Mouse (Mus musculus) hindbrain, postnatal 0 days (tissue): ENCODE results near the gene Kifc1. TPM values are rescaled to one million over a fixed set of nuclear protein-coding genes. Genes with fewer than 3 reads are reported as not detected.

Experiments
- ATAC-seq: fragments of 200-750 bp; cut with Nextera tagmentation; 2 replicates; pipeline ENCODE4 v1.8.0; 2017; ENCODE audit warnings: mild to moderate bottlenecking, moderate TSS enrichment, moderate library complexity
- DNase-seq: peaks from one replicate; pipeline ENCODE4 v3.0.0-alpha.2; 2015; ENCODE audit warnings: low spot score
- H3K27ac ChIP-seq: fragments of 300-500 bp; sonication (generic); 2 replicates; pipeline ENCODE4 v1.5.1; 2014; ENCODE audit warnings: mild to moderate bottlenecking
- H3K27me3 ChIP-seq: fragments of 300-500 bp; sonication (generic); 2 replicates; pipeline ENCODE4 v1.6.1; 2014; ENCODE audit warnings: low read length, mixed read lengths; ENCODE audit not compliant: insufficient read depth
- H3K36me3 ChIP-seq: fragments of 300-500 bp; sonication (generic); 2 replicates; pipeline ENCODE4 v1.6.1; 2014; ENCODE audit warnings: low read length, mixed read lengths; ENCODE audit not compliant: insufficient read depth
- H3K4me1 ChIP-seq: fragments of 300-500 bp; sonication (generic); 2 replicates; pipeline ENCODE4 v1.6.1; 2014; ENCODE audit warnings: antibody characterized with exemption, low read length, mixed read lengths; ENCODE audit not compliant: insufficient read depth
- H3K4me2 ChIP-seq: fragments of 300-500 bp; sonication (generic); 2 replicates; pipeline ENCODE4 v1.6.1; 2014; ENCODE audit warnings: low read depth, mild to moderate bottlenecking, low read length, moderate library complexity, mixed read lengths
- H3K4me3 ChIP-seq: fragments of 300-500 bp; sonication (generic); 2 replicates; pipeline ENCODE4 v1.5.1; 2014; ENCODE audit warnings: low read length
- H3K9ac ChIP-seq: fragments of 300-500 bp; sonication (generic); replicated peaks from 2 replicates; pipeline ENCODE4 v1.6.1; 2014; ENCODE audit warnings: mild to moderate bottlenecking, low read length, moderate library complexity, mixed read lengths
- H3K9me3 ChIP-seq: fragments of 300-500 bp; sonication (generic); 2 replicates; pipeline ENCODE4 v1.6.1; 2016; ENCODE audit warnings: low read length, mixed read lengths
- CTCF ChIP-seq: IDR thresholded peaks from 2 replicates; pipeline ENCODE4 v1.5.1; 2016; ENCODE audit warnings: antibody characterized with exemption, control low read depth, low read depth
- WGBS: fragments of 180-500 bp; shearing (Covaris S2); extraction: QIAGEN DNeasy Blood & Tissue Kit; methylation state at CpG from one replicate; pipeline ENCODE4 v1.1.7; 2014; 5-methylcytosine and 5-hydroxymethylcytosine counted together
- polyA plus RNA-seq: library from polyadenylated mRNA; unstranded; fragments of >200 nt; fragmentation: Nextera tagmentation; extraction: Ambion mirVana; gene quantifications from 2 replicates; pipeline ENCODE4 v1.2.1, GENCODE M21; 2015
- total RNA-seq: library from RNA; depleted of rRNA; stranded (reverse); fragments of >200 nt; gene quantifications from 2 replicates; pipeline ENCODE4 v1.2.3, GENCODE M21; 2014; rRNA removed

Kifc1 gene
- total RNA-seq (5.8 and 9.9 TPM in 2 replicates), polyA plus RNA-seq (2.0 and 3.2 TPM in 2 replicates)

DNA sequence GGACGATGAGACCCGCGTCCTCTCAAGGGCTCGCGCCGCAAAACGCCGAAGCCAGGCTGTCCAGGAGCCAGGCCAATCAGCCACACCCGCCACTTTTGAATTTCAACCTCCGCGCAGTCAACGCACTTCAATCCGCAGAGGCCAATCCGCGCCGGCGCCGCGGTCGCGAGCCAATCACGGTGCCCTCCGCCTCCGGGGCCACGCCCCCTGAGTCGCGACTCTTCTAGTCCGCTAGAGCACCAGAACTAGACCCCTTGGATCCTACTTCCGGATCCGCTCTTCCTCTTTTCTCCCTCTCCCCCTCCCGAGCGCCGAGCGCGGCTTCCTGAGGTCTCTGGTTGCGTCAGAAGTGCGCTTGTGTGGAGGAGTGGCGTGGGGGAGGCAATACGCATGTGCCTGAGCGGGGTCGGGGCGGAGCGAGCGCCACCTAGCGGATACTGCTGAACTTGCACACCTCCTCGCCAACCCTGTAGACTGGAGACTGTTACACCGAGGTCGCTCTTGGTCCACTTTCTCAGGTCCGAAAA is at the start of gene Kifc1:
Kifc1 (minus strand) TSS at position 129 of the 527 bp plus-strand sequence.
- TF ChIP-seq CTCF: peak; percentile 100
- Histone ChIP-seq H3K4me3 (peak within 1 kb of the TSS; percentile 55), H3K9ac (peak within 1 kb of the TSS; percentile 45; the same call in 1 of the 2 replicates), H3K4me2 (peak within 1 kb of the TSS; percentile 63), H3K36me3 (no peaks in the 10 kb centered on the region), H3K27me3 (no peaks in the 10 kb centered on the region), H3K9me3 (no peaks in the 10 kb centered on the region), H3K4me1 (no peaks in the 10 kb centered on the region), H3K27ac (no peak within 1 kb of the TSS)
- DNase-seq: peak; percentile 99
- WGBS: under 1% methylated on average over 44 of the region's 49 CpGs
- ATAC-seq: peak; percentile 100

- peaks cover 9% of the 10 kb centered on the region; the same call in 1 of the 2 replicates for H3K36me3 ChIP-seq
- TF ChIP-seq CTCF: no peak
- H3K4me3 ChIP-seq: no peak overlapping the region
- no peak overlapping the region for H3K27ac ChIP-seq
- DNase-seq (no peak), ATAC-seq (no peak)
- H3K4me1 ChIP-seq: peaks cover 15% of the 10 kb centered on the region
- H3K4me2 ChIP-seq: no peak overlapping the region
- no peaks in the 10 kb centered on the region for H3K9me3 ChIP-seq
- WGBS: 81% methylated on average over 11 of the region's 11 CpGs
- no peak overlapping the region for H3K9ac ChIP-seq
- H3K27me3 ChIP-seq: no peaks in the 10 kb centered on the region
Observed at GRCm38 (mm10) chr17:33938783-33939182, 48.3 kb upstream of the Kifc1 start.

DNA sequence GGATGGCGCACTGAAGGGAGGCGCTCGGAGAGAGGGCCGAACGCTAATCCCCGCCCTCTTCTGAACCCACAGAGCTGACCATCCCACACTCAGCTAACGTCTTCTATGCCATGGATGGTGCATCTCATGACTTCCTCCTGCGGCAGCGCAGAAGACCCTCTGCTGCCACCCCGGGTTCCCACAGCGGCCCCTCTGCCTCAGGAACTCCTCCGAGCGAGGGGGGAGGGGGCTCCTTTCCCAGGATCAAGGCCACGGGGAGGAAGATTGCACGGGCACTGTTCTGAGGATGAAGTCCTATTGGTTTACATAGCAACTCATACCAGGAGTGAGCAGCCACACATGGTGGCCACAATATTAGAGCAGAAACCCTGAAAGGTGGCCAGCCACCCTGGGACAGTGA is 46.5 kb upstream of the Kifc1 start:
- peaks cover 14% of the 10 kb centered on the region for H3K36me3 ChIP-seq
- peaks cover 15% of the 10 kb centered on the region for H3K4me1 ChIP-seq
- no peaks in the 10 kb centered on the region for H3K27me3 ChIP-seq
- DNase-seq (no peak), ATAC-seq (no peak)
- H3K4me3 ChIP-seq: no peak overlapping the region
- TF ChIP-seq CTCF: no peak
- no peaks in the 10 kb centered on the region for H3K9me3 ChIP-seq
- H3K27ac ChIP-seq: no peak overlapping the region
- H3K4me2 ChIP-seq: no peak overlapping the region
- 87% methylated on average over 15 of the region's 15 CpGs for WGBS
- H3K9ac ChIP-seq: no peak overlapping the region

- Histone ChIP-seq H3K9ac (no peak overlapping the region), H3K27ac (no peak overlapping the region), H3K9me3 (no peaks in the 10 kb centered on the region), H3K4me2 (no peak overlapping the region), H3K36me3 (peaks cover 14% of the 10 kb centered on the region), H3K4me1 (peaks cover 6% of the 10 kb centered on the region; the same call in 1 of the 2 replicates), H3K27me3 (no peaks in the 10 kb centered on the region), H3K4me3 (no peak overlapping the region)
- DNase-seq (no peak), ATAC-seq (no peak)
- no peak for TF ChIP-seq CTCF
- 88% methylated on average over 21 of the region's 21 CpGs for WGBS
Observed at GRCm38 (mm10) chr17:33935422-33936055, 45.1 kb upstream of the Kifc1 start.

- no peak overlapping the region for H3K9ac ChIP-seq
- no peak overlapping the region for H3K4me3 ChIP-seq
- ATAC-seq (no peak), DNase-seq (no peak)
- no peak overlapping the region for H3K27ac ChIP-seq
- no peaks in the 10 kb centered on the region for H3K9me3 ChIP-seq
- H3K4me1 ChIP-seq: no peaks in the 10 kb centered on the region
- no peaks in the 10 kb centered on the region for H3K27me3 ChIP-seq
- peaks cover 15% of the 10 kb centered on the region for H3K36me3 ChIP-seq
- TF ChIP-seq CTCF: no peak
- WGBS: 96% methylated on average over 15 of the region's 15 CpGs
- H3K4me2 ChIP-seq: no peak overlapping the region
Observed at GRCm38 (mm10) chr17:33932970-33933369, 42.5 kb upstream of the Kifc1 start.

DNA sequence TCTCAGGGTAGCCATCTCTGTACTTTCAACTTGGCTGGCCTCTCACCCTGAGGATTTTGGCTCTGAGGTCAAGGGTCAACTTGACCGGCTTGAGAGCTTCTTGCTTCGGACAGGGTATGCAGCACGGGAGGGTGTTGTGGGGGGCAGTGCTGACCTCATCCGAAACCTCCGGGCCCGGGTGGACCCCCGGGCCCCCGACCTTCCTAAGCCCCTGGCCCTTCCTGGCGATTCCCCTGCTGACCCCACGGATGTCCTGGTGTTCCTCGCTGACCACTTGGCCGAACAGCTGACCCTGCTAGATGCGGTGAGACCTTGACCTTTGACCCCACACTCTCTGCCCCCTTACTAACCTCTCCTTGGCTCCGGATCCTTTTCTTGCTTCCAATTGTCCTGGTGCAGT is 42.0 kb upstream of the Kifc1 start:
- no peak for ATAC-seq
- TF ChIP-seq CTCF: no peak
- Histone ChIP-seq H3K27me3 (no peaks in the 10 kb centered on the region), H3K27ac (no peak overlapping the region), H3K9me3 (no peaks in the 10 kb centered on the region), H3K36me3 (peaks cover 20% of the 10 kb centered on the region), H3K9ac (no peak overlapping the region), H3K4me2 (no peak overlapping the region), H3K4me1 (no peaks in the 10 kb centered on the region), H3K4me3 (no peak overlapping the region)
- no peak for DNase-seq
- 85% methylated on average over 14 of the region's 14 CpGs for WGBS

- no peak overlapping the region for H3K27ac ChIP-seq
- ATAC-seq: no peak
- H3K9me3 ChIP-seq: no peaks in the 10 kb centered on the region
- H3K4me3 ChIP-seq: no peak overlapping the region
- H3K36me3 ChIP-seq: peaks cover 16% of the 10 kb centered on the region
- DNase-seq: no peak
- no peak for TF ChIP-seq CTCF
- no peaks in the 10 kb centered on the region for H3K27me3 ChIP-seq
- no peak overlapping the region for H3K9ac ChIP-seq
- WGBS: 91% methylated on average over 11 of the region's 11 CpGs
- no peaks in the 10 kb centered on the region for H3K4me1 ChIP-seq
- no peak overlapping the region for H3K4me2 ChIP-seq
Observed at GRCm38 (mm10) chr17:33931947-33932346, 41.5 kb upstream of the Kifc1 start.
